Mouse (Mus musculus) monocyte, adult 5-6 weeks (primary cell): ENCODE measurements around the gene Tmem213. TPM values are rescaled to one million over a fixed set of nuclear protein-coding genes. Genes with fewer than 3 reads are reported as not detected.

Experiments
- ATAC-seq: fragments of 153-309, 156-312 bp; replicated peaks from 2 replicates; pipeline ENCODE4 v1.8.0; 2017; ENCODE audit warnings: mild to moderate bottlenecking; ENCODE audit not compliant: low TSS enrichment, insufficient number of reproducible peaks, severe bottlenecking, poor library complexity, low FRiP score
- total RNA-seq: library from RNA; stranded (forward); fragments of 200-1000, 200-491, 200-594 nt; gene quantifications from 3 replicates; pipeline ENCODE4 v1.2.3, GENCODE M21; 2017

Gene Tmem213
- total RNA-seq, 1 experiment from 2014 or later: not detected

DNA sequence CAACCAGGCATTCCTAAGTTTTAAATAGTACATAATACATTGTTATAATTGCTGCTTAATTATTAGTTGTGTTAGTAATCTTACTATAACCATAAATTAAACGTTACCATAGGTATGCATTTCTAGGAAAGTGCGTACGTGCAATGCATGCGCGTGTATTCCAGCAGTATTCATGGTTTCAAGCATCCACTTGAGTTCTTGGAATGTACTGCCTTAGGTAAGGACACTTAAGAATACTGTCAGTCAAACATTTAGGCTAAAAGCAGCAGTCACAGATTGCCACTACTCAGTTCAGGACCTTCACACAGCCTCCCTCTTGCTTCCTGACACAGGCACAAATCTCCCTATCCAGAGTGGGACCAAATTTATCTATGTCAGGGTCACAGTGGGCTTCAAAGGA is 606 bp upstream of the Tmem213 start:
- ATAC-seq: no peak

DNA sequence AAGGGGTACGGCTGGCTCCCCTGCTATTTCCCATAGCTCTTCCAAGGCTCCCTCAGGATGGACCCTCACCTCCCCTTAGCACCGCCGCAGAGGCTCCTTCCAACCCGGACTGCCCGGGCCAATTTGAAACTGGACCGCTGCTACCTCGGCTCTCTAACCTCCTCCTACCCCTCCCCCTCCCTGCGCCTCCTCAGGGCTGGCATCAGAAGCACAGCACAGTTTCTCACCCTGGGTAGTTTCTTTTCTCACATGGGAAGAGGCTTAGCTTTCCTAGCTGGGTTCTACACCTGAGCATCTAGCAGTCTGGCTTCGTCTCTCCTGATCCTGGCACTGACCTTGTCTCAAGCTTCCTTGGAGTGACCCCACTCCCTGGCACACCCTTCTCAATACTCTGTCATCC is 816 bp downstream of the Tmem213 start:
- ATAC-seq: no peak

- no peak for ATAC-seq
Measured at GRCm38 (mm10) chr6:38110859-38111258, 1.8 kb downstream of the Tmem213 start.

- no peak for ATAC-seq
Measured at GRCm38 (mm10) chr6:38116107-38116770, 7.2 kb downstream of the Tmem213 start.

DNA sequence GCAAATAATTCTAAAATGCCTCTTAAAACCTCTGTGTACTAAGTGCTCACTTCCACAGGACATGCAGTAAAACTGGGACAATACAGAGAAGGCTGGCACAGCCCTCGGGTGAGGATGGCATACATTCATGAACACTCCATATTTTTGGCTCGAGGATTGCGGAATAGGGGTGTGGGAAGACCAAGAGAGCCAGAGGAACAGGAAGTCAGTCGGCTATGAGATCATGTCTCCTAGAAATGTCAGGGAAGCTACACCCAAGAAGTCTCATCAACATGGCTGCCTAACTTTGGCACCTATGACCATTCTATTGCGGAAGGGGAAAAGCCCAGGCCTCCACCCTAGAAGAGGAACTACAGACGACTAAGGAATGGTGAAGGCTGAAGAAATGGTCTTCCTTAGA is 9.3 kb downstream of the Tmem213 start:
- no peak for ATAC-seq

DNA sequence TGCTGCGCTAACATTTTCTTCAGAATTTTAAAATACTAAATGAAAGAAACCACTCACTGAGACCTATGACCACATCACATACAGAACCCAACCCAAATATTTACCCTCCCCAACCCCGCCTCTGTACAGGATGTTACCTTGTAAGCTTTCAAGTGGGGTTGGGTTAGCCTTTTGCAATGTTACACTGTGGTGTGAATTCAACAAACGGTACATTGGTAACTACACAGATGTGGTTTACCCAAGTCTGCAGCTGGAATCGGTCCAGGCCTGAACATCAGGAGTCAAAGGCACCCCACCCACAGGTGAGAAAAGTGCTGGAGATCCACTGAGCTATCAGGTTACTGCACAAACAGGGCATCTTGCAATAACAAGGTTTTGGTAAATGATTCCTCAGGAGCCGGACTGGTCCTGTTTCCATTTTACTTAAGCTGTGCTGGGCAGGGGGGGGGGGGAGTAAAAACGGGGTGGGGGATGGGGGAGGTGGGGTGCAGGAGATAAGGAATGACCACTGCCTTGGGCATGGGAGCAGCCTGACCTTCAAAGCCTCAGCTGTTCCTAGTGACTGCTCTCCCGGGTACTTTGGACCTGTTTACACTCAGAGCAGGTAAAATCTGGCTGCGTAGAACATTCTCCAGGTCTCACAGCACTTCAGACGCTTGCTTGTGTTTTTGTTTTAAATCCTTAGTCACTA is 11.8 kb downstream of the Tmem213 start:
- ATAC-seq: no peak

GRCm38 (mm10) chr6:38121843-38122242 is 12.8 kb downstream of the Tmem213 start:
- ATAC-seq: no peak

GRCm38 (mm10) chr6:38122791-38123190 is 13.7 kb downstream of the Tmem213 start:
- no peak for ATAC-seq

DNA sequence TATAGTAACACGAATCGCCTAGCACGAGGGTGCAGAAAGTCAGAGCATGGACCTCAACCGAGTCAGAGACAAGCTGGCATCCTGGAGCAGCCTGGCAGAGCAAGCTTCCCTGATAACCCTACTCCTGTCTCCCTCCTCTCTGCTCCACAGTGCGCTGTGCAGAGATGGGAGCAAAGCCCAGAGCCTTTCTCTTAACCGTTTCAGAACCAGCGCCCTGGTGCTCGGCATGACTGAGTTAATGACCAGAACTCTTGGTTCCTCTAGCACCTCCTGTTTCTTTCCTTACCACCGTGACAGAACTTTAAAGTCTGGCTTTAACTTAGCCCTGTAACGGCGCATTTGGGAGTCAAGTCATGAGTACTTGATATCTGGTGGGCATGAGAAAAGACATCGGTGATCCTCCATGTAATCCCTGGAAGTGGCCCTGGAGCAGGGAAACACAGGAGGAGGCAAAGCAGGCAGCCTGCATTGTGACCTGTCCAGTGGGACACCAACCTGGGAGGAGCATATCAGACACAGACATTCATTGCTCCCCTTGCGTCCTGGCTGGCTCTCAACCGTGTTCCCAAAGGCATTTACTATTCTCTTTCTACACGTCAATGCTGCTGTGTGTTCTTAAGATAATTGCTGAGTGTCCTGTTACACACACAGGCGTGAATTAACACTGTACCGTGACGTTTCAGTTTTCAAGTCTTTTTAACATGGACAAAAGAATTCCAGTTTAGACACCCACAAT is 14.6 kb downstream of the Tmem213 start:
- ATAC-seq: no peak

GRCm38 (mm10) chr6:38124207-38124835 is 15.3 kb downstream of the Tmem213 start, which contains the start of gene Atp6v0a4:
TSS of gene Atp6v0a4 (minus strand) at chr6:38124586.
- no peak for ATAC-seq

DNA sequence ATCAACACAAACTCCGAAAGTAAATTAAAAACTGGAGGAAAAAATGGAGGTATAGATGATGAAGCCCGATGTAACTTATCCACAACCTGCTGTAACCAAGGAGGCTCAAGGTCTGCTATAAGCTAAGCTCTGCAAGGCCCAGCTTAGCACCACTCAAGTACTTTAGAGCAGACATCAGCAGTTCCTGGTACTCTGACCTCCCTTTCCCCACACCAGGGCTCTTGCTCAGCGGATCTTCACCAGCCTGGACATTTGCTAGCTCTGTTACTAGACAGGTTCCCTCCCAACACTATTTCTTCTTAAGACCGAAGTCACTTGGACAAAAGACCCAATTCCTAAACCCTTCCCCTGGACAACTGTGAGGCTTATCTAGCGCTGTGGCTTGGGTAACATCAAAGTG is 15.8 kb downstream of the Tmem213 start:
- no peak for ATAC-seq

- no peak for ATAC-seq
Measured at GRCm38 (mm10) chr6:38125462-38125861, 16.4 kb downstream of the Tmem213 start.

GRCm38 (mm10) chr6:38128115-38128514 is 19.1 kb downstream of the Tmem213 start:
- no peak for ATAC-seq

DNA sequence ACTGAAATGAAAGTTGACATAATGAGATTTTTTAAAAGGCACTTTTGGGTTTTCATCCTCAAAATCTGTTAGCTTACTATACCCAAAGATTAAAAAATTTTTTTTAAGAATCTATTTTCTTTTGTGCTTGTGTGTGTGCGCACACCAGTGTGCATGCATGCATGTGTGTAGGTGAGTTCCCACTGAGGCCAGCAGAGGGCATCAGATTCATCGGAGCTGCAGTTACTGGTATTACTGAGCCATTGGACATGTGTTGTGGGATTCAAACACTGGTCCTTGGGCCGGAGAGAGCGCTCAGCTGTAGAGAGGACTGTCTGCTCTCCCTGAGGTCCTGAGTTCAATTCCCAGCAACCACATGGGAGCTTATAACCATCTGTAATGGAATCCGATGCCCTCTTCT is 20.8 kb downstream of the Tmem213 start:
- ATAC-seq: no peak

GRCm38 (mm10) chr6:38131801-38132231 is 22.8 kb downstream of the Tmem213 start:
- no peak for ATAC-seq

GRCm38 (mm10) chr6:38134806-38135559 is 25.9 kb downstream of the Tmem213 start:
- no peak for ATAC-seq

GRCm38 (mm10) chr6:38139086-38139485 is 30.0 kb downstream of the Tmem213 start:
- ATAC-seq: no peak

- no peak for ATAC-seq
Measured at GRCm38 (mm10) chr6:38140402-38140801, 31.3 kb downstream of the Tmem213 start.
